Mouse (Mus musculus) kidney, embryonic 15.5 days (tissue): Measurements from ENCODE around the gene C2. TPM values are rescaled to one million over a fixed set of nuclear protein-coding genes. Genes with fewer than 3 reads are reported as not detected.
A peak's percentile ranks its signal among the peaks of the same experiment; 100 is the strongest.
"Not testable (repeated sequence)": the region's sequence is repeated elsewhere in the genome, so short reads cannot be mapped to it uniquely, and the experiment has no call there.

Experiments
- ATAC-seq: fragments of 200-750 bp; cut with Nextera tagmentation; replicated peaks from 2 replicates; pipeline ENCODE4 v1.8.0; 2017; ENCODE audit warnings: moderate TSS enrichment; ENCODE audit not compliant: low FRiP score
- H3K27ac ChIP-seq: fragments of 300-500 bp; sonication (generic); 2 replicates; pipeline ENCODE4 v1.5.1; 2015; ENCODE audit warnings: mild to moderate bottlenecking, inconsistent platforms
- H3K27me3 ChIP-seq: fragments of 300-500 bp; sonication (generic); 2 replicates; pipeline ENCODE4 v1.6.1; 2015; ENCODE audit warnings: inconsistent platforms
- H3K36me3 ChIP-seq: fragments of 300-500 bp; sonication (generic); 2 replicates; pipeline ENCODE4 v1.6.1; 2015; ENCODE audit warnings: inconsistent platforms
- H3K4me1 ChIP-seq: fragments of 300-500 bp; sonication (generic); 2 replicates; pipeline ENCODE4 v1.6.1; 2015; ENCODE audit warnings: inconsistent platforms
- H3K4me2 ChIP-seq: fragments of 300-500 bp; sonication (generic); 2 replicates; pipeline ENCODE4 v1.6.1; 2015; ENCODE audit warnings: moderate library complexity, mild to moderate bottlenecking, inconsistent platforms
- H3K4me3 ChIP-seq: fragments of 300-500 bp; sonication (generic); replicated peaks from 2 replicates; pipeline ENCODE4 v1.5.1; 2015; ENCODE audit warnings: mild to moderate bottlenecking, inconsistent platforms
- H3K9ac ChIP-seq: fragments of 300-500 bp; sonication (generic); 2 replicates; pipeline ENCODE4 v1.6.1; 2015; ENCODE audit warnings: mild to moderate bottlenecking, inconsistent platforms
- H3K9me3 ChIP-seq: fragments of 300-500 bp; sonication (generic); replicated peaks from 2 replicates; pipeline ENCODE4 v1.6.1; 2016; ENCODE audit warnings: inconsistent platforms
- WGBS: fragments of 180-500 bp; shearing (Covaris S2); methylation state at CpG from one replicate; pipeline ENCODE4 v1.1.7; 2015; ENCODE audit warnings: mixed read lengths; 5-methylcytosine and 5-hydroxymethylcytosine counted together
- polyA plus RNA-seq: library from polyadenylated mRNA; unstranded; fragments of >200 nt; fragmentation: Nextera tagmentation; extraction: Ambion mirVana; gene quantifications from 2 replicates; pipeline ENCODE4 v1.2.1, GENCODE M21; 2015

Gene C2
- polyA plus RNA-seq, 1 experiment from 2014 or later = 3.6 TPM

- ATAC-seq, H3K9ac ChIP-seq, H3K4me2 ChIP-seq, H3K9me3 ChIP-seq, H3K27ac ChIP-seq, H3K27me3 ChIP-seq, H3K4me3 ChIP-seq: not testable (repeated sequence)
- WGBS = 87% methylated on average over 9 of the region's 10 CpGs
- H3K4me1 ChIP-seq = peaks cover 28% of the 10 kb centered on the region
- peaks cover 63% of the 10 kb centered on the region for H3K36me3 ChIP-seq
These were observed 3.9 kb upstream of the C2 start for GRCm38 (mm10) chr17:34901948-34902347.

GRCm38 (mm10) chr17:34900826-34901225 is 2.8 kb upstream of the C2 start:
- Histone ChIP-seq H3K4me3 (peak overlapping the region; percentile 93; the same call in 1 of the 2 replicates), H3K4me1 (peaks cover 37% of the 10 kb centered on the region), H3K36me3 (peaks cover 59% of the 10 kb centered on the region)
- H3K27ac ChIP-seq, H3K9me3 ChIP-seq, H3K27me3 ChIP-seq, H3K4me2 ChIP-seq, H3K9ac ChIP-seq, ATAC-seq: not testable (repeated sequence)

GRCm38 (mm10) chr17:34899890-34900243 is 1.8 kb upstream of the C2 start:
- H3K4me3 ChIP-seq = peak overlapping the region; percentile 93
- H3K27ac ChIP-seq = peak overlapping the region; percentile 98
- no peak for ATAC-seq
- no peaks in the 10 kb centered on the region for H3K27me3 ChIP-seq
- H3K36me3 ChIP-seq = peaks cover 52% of the 10 kb centered on the region
- peaks cover 47% of the 10 kb centered on the region for H3K4me1 ChIP-seq
- H3K9me3 ChIP-seq = no peaks in the 10 kb centered on the region
- peak overlapping the region; percentile 85 for H3K4me2 ChIP-seq
- H3K9ac ChIP-seq = peak overlapping the region; percentile 96
- WGBS = under 1% methylated on average over 5 of the region's 5 CpGs

- under 1% methylated on average over 38 of the region's 45 CpGs for WGBS
- Histone ChIP-seq H3K36me3 (peaks cover 46% of the 10 kb centered on the region), H3K4me1 (peaks cover 48% of the 10 kb centered on the region), H3K4me3 (peak overlapping the region; percentile 93), H3K4me2 (peak overlapping the region; percentile 85), H3K9ac (peak overlapping the region; percentile 96), H3K27me3 (no peaks in the 10 kb centered on the region), H3K9me3 (no peaks in the 10 kb centered on the region), H3K27ac (peak overlapping the region; percentile 98)
- ATAC-seq = no peak
These were observed 1.2 kb upstream of the C2 start for GRCm38 (mm10) chr17:34899053-34899889.

- no peaks in the 10 kb centered on the region for H3K27me3 ChIP-seq
- ATAC-seq = no peak
- H3K9me3 ChIP-seq = no peaks in the 10 kb centered on the region
- peaks cover 51% of the 10 kb centered on the region for H3K4me1 ChIP-seq
- peak overlapping the region; percentile 98 for H3K27ac ChIP-seq
- 0% methylated on average over 23 of the region's 47 CpGs for WGBS
- peak overlapping the region; percentile 96 for H3K9ac ChIP-seq
- H3K36me3 ChIP-seq = peaks cover 40% of the 10 kb centered on the region
- peak overlapping the region; percentile 93 for H3K4me3 ChIP-seq
- peak overlapping the region; percentile 85 for H3K4me2 ChIP-seq
These were observed 614 bp upstream of the C2 start for GRCm38 (mm10) chr17:34898706-34899052.

GRCm38 (mm10) chr17:34897373-34898159 is 499 bp downstream of the C2 start:
- peak overlapping the region; percentile 93 for H3K4me3 ChIP-seq
- peak overlapping the region; percentile 98 for H3K27ac ChIP-seq
- H3K27me3 ChIP-seq = no peaks in the 10 kb centered on the region
- no peak for ATAC-seq
- H3K9me3 ChIP-seq = no peaks in the 10 kb centered on the region
- peak overlapping the region; percentile 96 for H3K9ac ChIP-seq
- H3K4me1 ChIP-seq = peaks cover 52% of the 10 kb centered on the region
- H3K4me2 ChIP-seq = peak overlapping the region; percentile 85
- 15% methylated on average over 10 of the region's 10 CpGs for WGBS
- peaks cover 29% of the 10 kb centered on the region for H3K36me3 ChIP-seq

- Histone ChIP-seq H3K27ac (peak overlapping the region; percentile 97; the same call in 1 of the 2 replicates), H3K9me3 (no peaks in the 10 kb centered on the region), H3K4me3 (0 out of 2 replicates have a peak overlapping the region, but pooled peaks have one; percentile 83), H3K36me3 (peaks cover 17% of the 10 kb centered on the region), H3K27me3 (no peaks in the 10 kb centered on the region), H3K4me2 (peak overlapping the region; percentile 92), H3K9ac (no peak overlapping the region), H3K4me1 (peaks cover 49% of the 10 kb centered on the region)
- no peak for ATAC-seq
- WGBS = 84% methylated on average over 17 of the region's 17 CpGs
These were observed 1.7 kb downstream of the C2 start for GRCm38 (mm10) chr17:34896366-34896765.

- no peaks in the 10 kb centered on the region for H3K27me3 ChIP-seq
- H3K36me3 ChIP-seq = peaks cover 11% of the 10 kb centered on the region
- ATAC-seq = no peak
- WGBS = 92% methylated on average over 15 of the region's 15 CpGs
- peaks cover 47% of the 10 kb centered on the region for H3K4me1 ChIP-seq
- peak overlapping the region; percentile 73; the same call in 1 of the 2 replicates for H3K9ac ChIP-seq
- peak overlapping the region; percentile 92 for H3K4me2 ChIP-seq
- H3K4me3 ChIP-seq = peak overlapping the region; percentile 83
- no peaks in the 10 kb centered on the region for H3K9me3 ChIP-seq
- peak overlapping the region; percentile 97 for H3K27ac ChIP-seq
These were observed 2.3 kb downstream of the C2 start for GRCm38 (mm10) chr17:34895724-34896123.

- no peaks in the 10 kb centered on the region for H3K9me3 ChIP-seq
- no peaks in the 10 kb centered on the region for H3K27me3 ChIP-seq
- H3K4me3 ChIP-seq = peak overlapping the region; percentile 83
- peaks cover 10% of the 10 kb centered on the region for H3K36me3 ChIP-seq
- H3K9ac ChIP-seq = peak overlapping the region; percentile 73
- WGBS = 5% methylated on average over 51 of the region's 51 CpGs
- H3K27ac ChIP-seq = peak overlapping the region; percentile 97
- ATAC-seq = 0 out of 2 replicates have a peak, but pooled peaks have one; percentile 16
- H3K4me1 ChIP-seq = peaks cover 39% of the 10 kb centered on the region
- peak overlapping the region; percentile 92 for H3K4me2 ChIP-seq
These were observed 3.1 kb downstream of the C2 start for GRCm38 (mm10) chr17:34894801-34895530.

GRCm38 (mm10) chr17:34894074-34894597 is 3.9 kb downstream of the C2 start:
- H3K4me3 ChIP-seq = peak overlapping the region; percentile 83
- peak; percentile 92 for ATAC-seq
- peaks cover 10% of the 10 kb centered on the region for H3K36me3 ChIP-seq
- no peaks in the 10 kb centered on the region for H3K27me3 ChIP-seq
- peak overlapping the region; percentile 97 for H3K27ac ChIP-seq
- H3K4me2 ChIP-seq = peak overlapping the region; percentile 92
- peak overlapping the region; percentile 73 for H3K9ac ChIP-seq
- WGBS = 1% methylated on average over 22 of the region's 51 CpGs
- peaks cover 36% of the 10 kb centered on the region for H3K4me1 ChIP-seq
- H3K9me3 ChIP-seq = no peaks in the 10 kb centered on the region

- Histone ChIP-seq H3K9ac (peak overlapping the region; percentile 47), H3K27me3 (no peaks in the 10 kb centered on the region), H3K36me3 (peaks cover 10% of the 10 kb centered on the region), H3K4me1 (peaks cover 36% of the 10 kb centered on the region), H3K27ac (peak overlapping the region; percentile 97), H3K4me3 (no peak overlapping the region), H3K9me3 (no peaks in the 10 kb centered on the region), H3K4me2 (peak overlapping the region; percentile 92)
- ATAC-seq = no peak
- WGBS = 72% methylated on average over 12 of the region's 12 CpGs
These were observed 4.8 kb downstream of the C2 start for GRCm38 (mm10) chr17:34893072-34893824.
